Mouse (Mus musculus) liver, embryonic 14.5 days (tissue): ENCODE measurements at regions not wholly inside any gene's neighbourhood (a gene's known extent, or its start where the extent isn't known, plus 50 kb on each side); places are given as distances from the start of the nearest gene placed in this dataset.

Experiments used
- ATAC-seq: fragments of 200-750 bp; cut with Nextera tagmentation; 2 replicates; pipeline ENCODE4 v1.8.0; 2017; ENCODE audit warnings: moderate number of reproducible peaks, mild to moderate bottlenecking, moderate library complexity; ENCODE audit not compliant: insufficient read depth
- DNase-seq, 3 experiments: peaks; one replicate each; pipeline ENCODE4 v3.0.0-alpha.2; 2012 to 2013; ENCODE audit warnings: low read depth in 3 of 3, low spot score in 3 of 3
- H3K27ac ChIP-seq: fragments of 300-500 bp; sonication (generic); 2 replicates; pipeline ENCODE4 v1.5.1; 2014; ENCODE audit warnings: moderate library complexity, mild to moderate bottlenecking, control low read depth, inconsistent platforms
- H3K27me3 ChIP-seq: fragments of 300-500 bp; sonication (generic); 2 replicates; pipeline ENCODE4 v1.6.1; 2014; ENCODE audit warnings: mild to moderate bottlenecking, low read length, moderate library complexity; ENCODE audit not compliant: control insufficient read depth, insufficient read depth
- H3K36me3 ChIP-seq: fragments of 300-500 bp; sonication (generic); replicated peaks from 2 replicates; pipeline ENCODE4 v1.6.1; 2014; ENCODE audit warnings: low read depth; ENCODE audit not compliant: control insufficient read depth, insufficient read depth
- H3K4me1 ChIP-seq, 2 experiments: fragments of 200-500 bp in 1 of 2; fragments of 300-500 bp in 1 of 2; sonication (generic) in 1 of 2; replicated peaks; 2 replicates each; pipeline ENCODE4 v1.6.1; 2012 to 2014; ENCODE audit warnings: antibody characterized with exemption in 1 of 2, inconsistent platforms in 1 of 2, low read length in 1 of 2; ENCODE audit not compliant: control insufficient read depth in 2 of 2, insufficient read depth in 2 of 2
- H3K4me2 ChIP-seq: fragments of 300-500 bp; sonication (generic); 2 replicates; pipeline ENCODE4 v1.6.1; 2014; ENCODE audit warnings: low read depth, mild to moderate bottlenecking, control low read depth, moderate library complexity
- H3K4me3 ChIP-seq, 2 experiments: fragments of 200-500 bp in 1 of 2; fragments of 300-500 bp in 1 of 2; sonication (generic) in 1 of 2; 2 replicates each; pipeline ENCODE4 v1.5.1; 2012 to 2014; ENCODE audit warnings: low read depth in 2 of 2, low read length in 2 of 2, mild to moderate bottlenecking in 2 of 2, control low read depth in 1 of 2, inconsistent platforms in 1 of 2, moderate library complexity in 1 of 2; ENCODE audit not compliant: insufficient read depth in 1 of 2
- H3K9ac ChIP-seq: fragments of 300-500 bp; sonication (generic); replicated peaks from 2 replicates; pipeline ENCODE4 v1.6.1; 2014; ENCODE audit warnings: mild to moderate bottlenecking, control low read depth, moderate library complexity
- H3K9me3 ChIP-seq: fragments of 300-500 bp; sonication (generic); 2 replicates; pipeline ENCODE4 v1.6.1; 2016; ENCODE audit warnings: low read length, mixed read lengths; ENCODE audit not compliant: control insufficient read depth
- CTCF ChIP-seq: IDR thresholded peaks from 2 replicates; pipeline ENCODE4 v1.5.1; 2016; ENCODE audit warnings: antibody characterized with exemption, low read depth, control low read depth
- EP300 ChIP-seq: IDR thresholded peaks from 2 replicates; pipeline ENCODE4 v1.6.1; 2016; ENCODE audit warnings: antibody characterized with exemption, low read depth
- WGBS: fragments of 180-500 bp; shearing (Covaris S2); extraction: QIAGEN DNeasy Blood & Tissue Kit; methylation state at CpG from one replicate; pipeline ENCODE4 v1.1.7; 2014; ENCODE audit not compliant: insufficient replicate concordance; 5-methylcytosine and 5-hydroxymethylcytosine counted together

DNA sequence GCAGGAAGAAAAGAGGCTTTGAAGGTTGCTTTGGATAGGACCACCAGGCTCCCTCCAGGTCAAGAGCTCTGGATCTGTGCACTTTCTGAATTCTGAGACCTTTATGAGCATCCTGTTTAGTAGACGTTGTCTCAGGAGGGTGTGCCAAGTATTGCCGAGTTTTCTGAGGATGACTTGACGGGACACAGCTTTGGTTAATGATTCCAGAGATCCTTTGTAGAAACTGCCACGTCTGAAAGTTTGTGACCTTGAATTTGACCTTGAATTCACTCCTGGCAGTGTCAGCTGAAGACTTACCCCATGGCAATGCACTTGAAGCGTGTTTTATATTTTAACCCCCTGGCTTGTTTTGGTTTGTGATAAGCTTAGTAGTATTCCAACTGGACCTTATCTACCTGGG lies 58.0 kb upstream of the Ercc6l2 start:
- no peak for ATAC-seq
- H3K27me3 ChIP-seq = no peaks in the 10 kb centered on the region

DNA sequence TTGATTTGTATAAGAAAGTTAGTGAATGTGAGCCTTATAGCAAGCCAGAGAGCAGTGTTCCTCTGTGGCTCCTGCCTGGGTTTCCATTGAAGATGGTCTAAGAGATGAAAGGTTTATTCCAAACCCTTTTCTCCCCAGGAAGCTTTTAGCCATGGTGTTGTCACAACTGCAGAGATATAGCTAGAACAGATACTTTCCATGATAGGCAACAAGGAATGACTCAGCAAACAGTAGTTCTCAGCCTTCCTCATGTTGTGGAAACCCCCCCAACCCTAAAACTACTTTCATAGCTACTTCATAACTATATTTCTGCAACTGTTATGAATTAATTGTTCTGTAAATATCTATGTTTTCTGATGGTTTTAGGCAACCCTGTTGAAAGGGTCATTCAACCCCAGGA lies 53.5 kb upstream of the Ercc6l2 start:
- H3K36me3 ChIP-seq = no peaks in the 10 kb centered on the region
- H3K4me3 ChIP-seq = no peak overlapping the region
- no peaks in the 10 kb centered on the region for H3K27me3 ChIP-seq
- no peaks in the 10 kb centered on the region for H3K4me1 ChIP-seq
- no peaks in the 10 kb centered on the region for H3K9me3 ChIP-seq
- H3K27ac ChIP-seq = no peak overlapping the region
- no peak for ATAC-seq
- TF ChIP-seq CTCF = no peak
- no peak for TF ChIP-seq EP300
- H3K4me2 ChIP-seq = no peak overlapping the region
- H3K9ac ChIP-seq = no peak overlapping the region
- DNase-seq = no peak

More for the DNA sequence above, 58.0 kb upstream of the Ercc6l2 start:
- Histone ChIP-seq H3K4me2 (no peak overlapping the region), H3K4me1 (no peaks in the 10 kb centered on the region), H3K4me3 (no peak overlapping the region), H3K27ac (no peak overlapping the region), H3K36me3 (no peaks in the 10 kb centered on the region), H3K9ac (no peak overlapping the region), H3K9me3 (no peaks in the 10 kb centered on the region)
- TF ChIP-seq CTCF (no peak), EP300 (no peak)
- DNase-seq = no peak
- 57% methylated on average over 5 of the region's 5 CpGs for WGBS
